28 mouse cellular contexts compared by ENCODE assay signal in genomic region chr4:152188651-152189050, GRCm38 (mm10). TPM values are rescaled to one million over a fixed set of nuclear protein-coding genes. Genes with fewer than 3 reads are reported as not detected.
DNase-seq lines count a peak whose midpoint lies in the region; ATAC-seq and TF ChIP-seq lines count a peak whose summit lies in the region.
"Had no signal": no experiment of that assay in that cellular context is flagged by ENCODE, and none has a peak within 500 bp of the region (broad histone marks: within the 10 kb centered on the region; RNA-seq: fewer than 3 reads in every experiment).

No protein-coding gene starts in this region.

- no peak for DNase-seq in layer of hippocampus, adult 2 months (ENCODE audit: low spot score in 2 of 2)
- no peak for DNase-seq in layer of hippocampus, adult 9-10 months (ENCODE audit: low spot score)
- peak; percentile 63 for DNase-seq in CD4-positive helper T cell, adult 2 months (ENCODE audit: low read depth, low spot score)
- DNase-seq in MEL (ENCODE audit: low read depth, low spot score), result peak; percentile 27
- peak; percentile 76 for DNase-seq in induced T-regulatory cell, adult 2 months (ENCODE audit: low read depth)
- DNase-seq in gastrocnemius, postnatal 14 days, result no peak
- no peak for DNase-seq in right cerebral cortex, adult 18-20 months
- DNase-seq in hindbrain, postnatal 0 days (ENCODE audit: low spot score), result no peak
- DNase-seq: adrenal gland, postnatal 10 days; adrenal gland, postnatal 36 days; cerebellum, adult 18-20 months; cerebellum, adult 9-10 months; cerebellum, postnatal 14 days; gastrocnemius, adult 2 months; gastrocnemius, postnatal 25 days; heart, adult 18-20 months; heart, postnatal 10 days; heart, postnatal 36 days had no signal

- H3K9me3 ChIP-seq in MEL (replicated peaks; ENCODE audit: insufficient read depth, low read length), result no peaks in the 10 kb centered on the region
- no peaks in the 10 kb centered on the region for H3K9me3 ChIP-seq in hindbrain, postnatal 0 days (ENCODE audit: low read length)
- H3K9me3 ChIP-seq: forebrain, embryonic 10.5 days; heart, embryonic 12.5 days; heart, embryonic 15.5 days; hindbrain, embryonic 13.5 days had no signal

- 92% methylated on average over 2 of the region's 2 CpGs for WGBS in hindbrain, postnatal 0 days

- no peak for TF ChIP-seq POLR2A in MEL (IDR thresholded peaks at IDR 0.05; ENCODE audit: control insufficient read depth in 1 of 2, insufficient read depth in 1 of 2, low read depth in 1 of 2, low read length in 2 of 2, poor library complexity in 1 of 2)

- intact Hi-C loops in gastrocnemius, postnatal 14 days (cut with DNase I; ENCODE audit: low total_unique reads), result no loop called here

- no peak overlapping the region for H3K9ac ChIP-seq in MEL (ENCODE audit: control insufficient read depth, low read depth, low read length, poor library complexity, severe bottlenecking)
- H3K9ac ChIP-seq in hindbrain, postnatal 0 days (replicated peaks; ENCODE audit: low read length), result no peak overlapping the region
- H3K9ac ChIP-seq: forebrain, embryonic 13.5 days; heart, embryonic 15.5 days; hindbrain, embryonic 13.5 days had no signal

- H3K4me3 ChIP-seq in layer of hippocampus, adult 2 months, result no peak overlapping the region
- H3K4me3 ChIP-seq in MEL (ENCODE audit: control insufficient read depth in 1 of 2, insufficient read depth in 1 of 2, low read depth in 2 of 2, low read length in 2 of 2), result no peak overlapping the region
- H3K4me3 ChIP-seq in hindbrain, postnatal 0 days (ENCODE audit: low read length), result no peak overlapping the region
- H3K4me3 ChIP-seq: forebrain, embryonic 10.5 days; forebrain, embryonic 13.5 days; gastrocnemius, adult 2 months; heart, embryonic 12.5 days; heart, embryonic 15.5 days; hindbrain, embryonic 10.5 days; hindbrain, embryonic 13.5 days had no signal

- H3K27ac ChIP-seq in layer of hippocampus, adult 2 months, result peak overlapping the region; percentile 28; the same call in 1 of the 2 replicates
- H3K27ac ChIP-seq in MEL (ENCODE audit: control insufficient read depth, low read depth, low read length), result peak overlapping the region; percentile 50; the same call in 1 of the 2 replicates
- H3K27ac ChIP-seq in hindbrain, postnatal 0 days, result no peak overlapping the region
- H3K27ac ChIP-seq: forebrain, embryonic 10.5 days; forebrain, embryonic 13.5 days; gastrocnemius, adult 2 months; heart, embryonic 15.5 days; hindbrain, embryonic 10.5 days; hindbrain, embryonic 13.5 days had no signal

- no peak for TF ChIP-seq CTCF in layer of hippocampus, adult 2 months (conservative IDR thresholded peaks at IDR 0.05)
- no peak for TF ChIP-seq CTCF in MEL (IDR thresholded peaks at IDR 0.05 in 2 of 3, conservative IDR thresholded peaks at IDR 0.05 in 1 of 3; ENCODE audit: control insufficient read depth in 1 of 3, insufficient read depth in 1 of 3, low read depth in 2 of 3, low read length in 3 of 3, poor library complexity in 1 of 3, severe bottlenecking in 1 of 3)
- no peak for TF ChIP-seq CTCF in hindbrain, postnatal 0 days (IDR thresholded peaks at IDR 0.05; ENCODE audit: low read depth)

- H3K4me2 ChIP-seq in hindbrain, postnatal 0 days (ENCODE audit: low read depth, low read length), result no peak overlapping the region
- H3K4me2 ChIP-seq: forebrain, embryonic 13.5 days; heart, embryonic 12.5 days; heart, embryonic 15.5 days; hindbrain, embryonic 13.5 days had no signal

- H3K36me3 ChIP-seq in MEL (ENCODE audit: control insufficient read depth in 1 of 2, insufficient read depth in 2 of 2, low read length in 2 of 2), result peaks cover under 1 to 50% of the 10 kb centered on the region in 2 experiments; a peak in 2 of 4 replicates
- no peaks in the 10 kb centered on the region for H3K36me3 ChIP-seq in hindbrain, postnatal 0 days (ENCODE audit: insufficient read depth, low read length)
- H3K36me3 ChIP-seq: heart, embryonic 15.5 days had no signal

- peaks cover 39 to 62% of the 10 kb centered on the region in 2 experiments for H3K4me1 ChIP-seq in MEL (ENCODE audit: control insufficient read depth in 1 of 2, insufficient read depth in 2 of 2, low read length in 2 of 2)
- H3K4me1 ChIP-seq in hindbrain, postnatal 0 days (ENCODE audit: insufficient read depth, low read length), result peaks cover 12% of the 10 kb centered on the region

- peak in 1 of 2 experiments; percentile 29; a peak in 1 of 4 replicates for TF ChIP-seq EP300 in MEL (IDR thresholded peaks at IDR 0.05; ENCODE audit: low read depth in 1 of 2, low read length in 2 of 2)

- ATAC-seq in hindbrain, postnatal 0 days, result no peak
- ATAC-seq: forebrain, embryonic 13.5 days; forebrain, embryonic 16.5 days; intestine, embryonic 16.5 days; Patski had no signal

- H3K79me2 ChIP-seq in MEL (ENCODE audit: control insufficient read depth, insufficient read depth, low read length, poor library complexity), result peaks cover 46% of the 10 kb centered on the region

- no peaks in the 10 kb centered on the region for H3K27me3 ChIP-seq in MEL (ENCODE audit: control insufficient read depth in 1 of 2, insufficient read depth in 2 of 2, low read length in 2 of 2)
- H3K27me3 ChIP-seq in hindbrain, postnatal 0 days (ENCODE audit: insufficient read depth, low read length), result no peaks in the 10 kb centered on the region
- H3K27me3 ChIP-seq: heart, embryonic 12.5 days; heart, embryonic 15.5 days; Patski had no signal

- TF ChIP-seq RAD21 in MEL (IDR thresholded peaks at IDR 0.05; ENCODE audit: low read depth, low read length), result no peak

TF ChIP-seq in MEL, 35 proteins besides CTCF, POLR2A, EP300 and RAD21:
- no peak for TF ChIP-seq MYB (IDR thresholded peaks at IDR 0.05; ENCODE audit: low read depth, low read length)
- peak; percentile 8; the same call in 1 of the 2 replicates for TF ChIP-seq ETS1 (IDR thresholded peaks at IDR 0.05; ENCODE audit: low read depth, low read length)
- no peak for TF ChIP-seq CHD2 (IDR thresholded peaks at IDR 0.05; ENCODE audit: low read length)
- no peak for TF ChIP-seq GATA1 (IDR thresholded peaks at IDR 0.05; ENCODE audit: low read depth, low read length)
TF ChIP-seq in MEL: peak in this region for 1.

RNA-seq across cellular contexts. Expression of gene Acot7, which starts 10.7 kb away (rescaled TPM):
- 100 to 1,000 TPM; 306 to 335 TPM for total RNA-seq in layer of hippocampus, adult 2 months (2021)
- 81.8 and 92.7 TPM in 2 replicates for total RNA-seq in MEL (2012; rRNA removed)
- 100 to 1,000 TPM in 1 of 2 experiments, not detected in 1; 127 TPM for polyA plus RNA-seq in MEL (2012; ENCODE audit: insufficient read depth in 1 of 2, insufficient read length in 2 of 2, low read depth in 1 of 2, low replicate concordance in 2 of 2, missing spikeins in 1 of 2)
- total RNA-seq in gastrocnemius, postnatal 14 days (2021), result 10 to 100 TPM; 12.5 to 13.2 TPM
- total RNA-seq in hindbrain, postnatal 0 days (2014; rRNA removed), result 249 and 259 TPM in 2 replicates
- polyA plus RNA-seq in hindbrain, postnatal 0 days (2015; fragmentation: Nextera tagmentation; extraction: Ambion mirVana), result 455 and 488 TPM in 2 replicates

RNA-seq across cellular contexts. Expression of gene Hes2, which starts 30.0 kb away (rescaled TPM):
- not detected for total RNA-seq in layer of hippocampus, adult 2 months (2021)
- 0.20 TPM in 1 of 2 replicates, not detected in the other for total RNA-seq in MEL (2012; rRNA removed)
- polyA plus RNA-seq in MEL (2012; ENCODE audit: insufficient read depth in 1 of 2, insufficient read length in 2 of 2, low read depth in 1 of 2, low replicate concordance in 2 of 2, missing spikeins in 1 of 2), result under 1 TPM in 1 of 2 experiments, not detected in 1; 0.28 TPM
- not detected for total RNA-seq in gastrocnemius, postnatal 14 days (2021)
- not detected in 2 replicates for total RNA-seq in hindbrain, postnatal 0 days (2014; rRNA removed)
- not detected in 2 replicates for polyA plus RNA-seq in hindbrain, postnatal 0 days (2015; fragmentation: Nextera tagmentation; extraction: Ambion mirVana)
- total RNA-seq: adrenal gland, adult 18-20 months; adrenal gland, postnatal 10 days; adrenal gland, postnatal 36 days; gastrocnemius, adult 2 months; gastrocnemius, postnatal 25 days; heart, adult 18-20 months; heart, postnatal 10 days; heart, postnatal 36 days had no signal
- polyA plus RNA-seq: forebrain, embryonic 10.5 days; forebrain, embryonic 13.5 days; forebrain, embryonic 16.5 days; heart, embryonic 12.5 days; Patski had no signal

RNA-seq across cellular contexts. Expression of gene Espn, which starts 36.5 kb away (rescaled TPM):
- 1 to 10 TPM; 1.2 to 1.9 TPM for total RNA-seq in layer of hippocampus, adult 2 months (2021)
- total RNA-seq in MEL (2012; rRNA removed), result 4.5 and 5.0 TPM in 2 replicates
- 10 to 100 TPM in 1 of 2 experiments, not detected in 1; 19.6 TPM for polyA plus RNA-seq in MEL (2012; ENCODE audit: insufficient read depth in 1 of 2, insufficient read length in 2 of 2, low read depth in 1 of 2, low replicate concordance in 2 of 2, missing spikeins in 1 of 2)
- total RNA-seq in gastrocnemius, postnatal 14 days (2021), result under 1 TPM; 0.58 to 0.90 TPM
- 0.47 and 1.4 TPM in 2 replicates for total RNA-seq in hindbrain, postnatal 0 days (2014; rRNA removed)
- polyA plus RNA-seq in hindbrain, postnatal 0 days (2015; fragmentation: Nextera tagmentation; extraction: Ambion mirVana), result 0.71 and 0.79 TPM in 2 replicates

Comparison
In these comparisons a context has a peak if more than half of its experiments do, and no peak if none do; other contexts are left out.
1. DNase-seq: peak in CD4-positive helper T cell, adult 2 months (single experiment), MEL (single experiment) and induced T-regulatory cell, adult 2 months (single experiment); none in layer of hippocampus, adult 2 months (0 of 2), layer of hippocampus, adult 9-10 months (single experiment), gastrocnemius, postnatal 14 days (single experiment), right cerebral cortex, adult 18-20 months (single experiment) and hindbrain, postnatal 0 days (single experiment).